Mouse (Mus musculus) neural tube, embryonic 12.5 days (tissue): ENCODE results near the gene Rpl36a. TPM values are rescaled to one million over a fixed set of nuclear protein-coding genes. Genes with fewer than 3 reads are reported as not detected.

ENCODE experiments used
- ATAC-seq: fragments of 200-750 bp; cut with Nextera tagmentation; 2 replicates; pipeline ENCODE4 v1.8.0; 2017; ENCODE audit warnings: low read depth, mild to moderate bottlenecking, moderate TSS enrichment, moderate library complexity; ENCODE audit not compliant: low FRiP score
- H3K27ac ChIP-seq: fragments of 300-500 bp; sonication (generic); 2 replicates; pipeline ENCODE4 v1.5.1; 2016
- H3K27me3 ChIP-seq: fragments of 300-500 bp; sonication (generic); replicated peaks from 2 replicates; pipeline ENCODE4 v1.6.1; 2016; ENCODE audit warnings: mild to moderate bottlenecking
- H3K36me3 ChIP-seq: fragments of 300-500 bp; sonication (generic); 2 replicates; pipeline ENCODE4 v1.6.1; 2016; ENCODE audit warnings: mild to moderate bottlenecking
- H3K4me1 ChIP-seq: fragments of 300-500 bp; sonication (generic); 2 replicates; pipeline ENCODE4 v1.6.1; 2016
- H3K4me2 ChIP-seq: fragments of 300-500 bp; sonication (generic); replicated peaks from 2 replicates; pipeline ENCODE4 v1.6.1; 2016; ENCODE audit warnings: mild to moderate bottlenecking
- H3K4me3 ChIP-seq: fragments of 300-500 bp; sonication (generic); 2 replicates; pipeline ENCODE4 v1.5.1; 2016
- H3K9ac ChIP-seq: fragments of 300-500 bp; sonication (generic); 2 replicates; pipeline ENCODE4 v1.6.1; 2016; ENCODE audit warnings: mild to moderate bottlenecking
- H3K9me3 ChIP-seq: fragments of 300-500 bp; sonication (generic); 2 replicates; pipeline ENCODE4 v1.6.1; 2016; ENCODE audit warnings: mild to moderate bottlenecking
- WGBS: fragments of 180-500 bp; shearing (Covaris S2); methylation state at CpG from one replicate; pipeline ENCODE4 v1.1.7; 2016; 5-methylcytosine and 5-hydroxymethylcytosine counted together
- polyA plus RNA-seq: library from polyadenylated mRNA; unstranded; fragments of >200 nt; fragmentation: Nextera tagmentation; extraction: Ambion mirVana; gene quantifications from 2 replicates; pipeline ENCODE4 v1.2.1, GENCODE M21; 2016

Rpl36a gene
- polyA plus RNA-seq, 1 experiment from 2014 or later: 257 TPM

- no peaks in the 10 kb centered on the region for H3K27me3 ChIP-seq
- no peak overlapping the region for H3K27ac ChIP-seq
- ATAC-seq: no peak
- no peaks in the 10 kb centered on the region for H3K9me3 ChIP-seq
- H3K4me1 ChIP-seq: no peaks in the 10 kb centered on the region
- H3K4me3 ChIP-seq: no peak overlapping the region
- H3K36me3 ChIP-seq: no peaks in the 10 kb centered on the region
- H3K9ac ChIP-seq: no peak overlapping the region
- H3K4me2 ChIP-seq: no peak overlapping the region
- 49% methylated on average over 4 of the region's 4 CpGs for WGBS
Measured at GRCm38 (mm10) chrX:134609472-134609871, 24.0 kb downstream of the Rpl36a start.

DNA sequence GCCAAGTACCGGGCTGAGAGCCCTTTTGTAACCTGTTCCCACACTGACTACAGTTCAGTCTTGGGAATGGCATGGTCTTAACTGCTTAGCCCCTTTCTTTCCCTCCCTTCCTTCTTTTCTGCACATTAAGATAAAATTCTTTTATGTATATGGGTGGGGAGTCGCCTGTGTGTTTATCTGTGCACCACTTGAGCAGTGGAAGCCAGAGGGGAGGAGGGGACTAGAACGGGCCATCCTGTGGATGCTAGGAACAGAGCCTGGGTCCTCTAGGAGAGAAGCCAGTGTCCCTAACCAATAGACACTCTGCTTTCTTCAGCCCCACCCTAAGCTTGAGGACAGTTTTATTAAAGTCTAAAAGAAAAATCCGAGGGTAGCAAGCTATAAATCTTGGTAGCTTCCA lies 25.5 kb downstream of the Rpl36a start:
- Histone ChIP-seq H3K9me3 (no peaks in the 10 kb centered on the region), H3K4me3 (no peak overlapping the region), H3K4me2 (no peak overlapping the region), H3K27ac (no peak overlapping the region), H3K4me1 (no peaks in the 10 kb centered on the region), H3K27me3 (no peaks in the 10 kb centered on the region), H3K9ac (no peak overlapping the region), H3K36me3 (no peaks in the 10 kb centered on the region)
- 87% methylated on average over 4 of the region's 4 CpGs for WGBS
- ATAC-seq: no peak

- ATAC-seq: peak; percentile 81
- H3K4me2 ChIP-seq: peak overlapping the region; percentile 53
- H3K4me1 ChIP-seq: no peaks in the 10 kb centered on the region
- WGBS: 12% methylated on average over 15 of the region's 15 CpGs
- H3K9ac ChIP-seq: no peak overlapping the region
- no peaks in the 10 kb centered on the region for H3K27me3 ChIP-seq
- no peaks in the 10 kb centered on the region for H3K9me3 ChIP-seq
- H3K27ac ChIP-seq: 0 out of 2 replicates have a peak overlapping the region, but pooled peaks have one; percentile 26
- no peaks in the 10 kb centered on the region for H3K36me3 ChIP-seq
- H3K4me3 ChIP-seq: peak overlapping the region; percentile 21
Measured at GRCm38 (mm10) chrX:134612285-134612959, 27.0 kb downstream of the Rpl36a start.

DNA sequence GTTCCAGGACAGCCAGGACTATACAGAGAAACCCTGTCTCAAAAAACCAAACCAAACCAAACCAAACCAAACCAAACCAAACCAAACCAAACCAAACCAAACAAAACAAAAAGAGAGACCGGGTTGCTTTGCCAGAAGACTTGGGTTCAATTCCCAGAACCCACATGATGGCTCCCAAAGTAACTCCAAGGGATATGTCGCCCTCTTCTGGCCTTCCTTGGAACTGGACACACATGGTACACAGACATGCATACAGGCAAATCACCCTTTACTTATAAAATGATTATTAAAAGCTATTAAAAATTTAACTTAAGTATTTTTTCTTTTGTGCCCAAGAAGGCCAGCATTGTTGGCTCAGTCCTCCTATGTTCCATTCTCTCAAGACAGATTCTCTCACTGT lies 28.9 kb downstream of the Rpl36a start:
- Histone ChIP-seq H3K9ac (no peak overlapping the region), H3K4me3 (no peak overlapping the region), H3K4me1 (no peaks in the 10 kb centered on the region), H3K36me3 (no peaks in the 10 kb centered on the region), H3K4me2 (no peak overlapping the region), H3K27me3 (no peaks in the 10 kb centered on the region), H3K27ac (no peak overlapping the region), H3K9me3 (no peaks in the 10 kb centered on the region)
- ATAC-seq: no peak
- 69% methylated on average over 2 of the region's 2 CpGs for WGBS

GRCm38 (mm10) chrX:134619695-134620094 lies 34.2 kb downstream of the Rpl36a start:
- no peak overlapping the region; the same call in 1 of the 2 replicates for H3K4me2 ChIP-seq
- no peaks in the 10 kb centered on the region for H3K4me1 ChIP-seq
- no peak overlapping the region for H3K27ac ChIP-seq

DNA sequence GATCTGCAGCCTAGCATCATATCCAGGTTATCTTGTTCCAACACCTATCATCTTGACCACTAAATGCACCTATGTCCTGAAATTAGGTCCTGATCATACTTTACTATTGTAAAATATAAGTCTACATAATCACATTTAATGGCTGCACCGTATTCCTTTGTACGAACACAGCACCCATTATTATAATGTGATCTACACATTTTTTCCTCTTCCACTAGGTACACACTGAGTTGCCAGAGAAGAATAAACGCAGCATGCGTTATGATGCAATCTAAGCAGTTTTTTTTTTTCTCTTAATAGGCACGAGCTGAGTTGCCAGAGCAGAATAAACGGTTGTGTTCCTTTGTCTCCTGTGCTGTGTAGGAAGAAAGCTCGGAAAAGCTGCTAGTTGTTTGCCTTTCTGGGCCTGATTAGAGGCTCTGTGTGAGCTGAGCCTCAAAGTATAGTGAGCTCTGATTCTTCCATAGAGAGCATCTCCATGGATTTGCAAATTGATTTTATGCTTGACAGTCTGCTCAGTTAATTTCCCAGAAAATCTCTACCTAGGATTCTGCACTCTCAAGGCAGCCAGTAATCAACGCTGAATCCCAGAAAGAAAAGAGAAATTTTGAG lies 34.9 kb downstream of the Rpl36a start:
- 35% methylated on average over 8 of the region's 8 CpGs for WGBS
- H3K27ac ChIP-seq: no peak overlapping the region

More at GRCm38 (mm10) chrX:134619695-134620094, 34.2 kb downstream of the Rpl36a start:
- 43% methylated on average over 9 of the region's 9 CpGs for WGBS
- no peak overlapping the region for H3K4me3 ChIP-seq
- no peaks in the 10 kb centered on the region for H3K27me3 ChIP-seq
- H3K9me3 ChIP-seq: no peaks in the 10 kb centered on the region
- H3K36me3 ChIP-seq: no peaks in the 10 kb centered on the region
- H3K9ac ChIP-seq: no peak overlapping the region
- peak; percentile 53 for ATAC-seq

GRCm38 (mm10) chrX:134621685-134622084 lies 36.2 kb downstream of the Rpl36a start:
- no peak overlapping the region for H3K4me2 ChIP-seq
- H3K9ac ChIP-seq: no peak overlapping the region
- ATAC-seq: no peak
- H3K36me3 ChIP-seq: no peaks in the 10 kb centered on the region
- H3K9me3 ChIP-seq: no peaks in the 10 kb centered on the region
- H3K4me1 ChIP-seq: no peaks in the 10 kb centered on the region
- no peaks in the 10 kb centered on the region for H3K27me3 ChIP-seq
- H3K27ac ChIP-seq: no peak overlapping the region
- 79% methylated on average over 3 of the region's 3 CpGs for WGBS
- no peak overlapping the region for H3K4me3 ChIP-seq

More for the DNA sequence above, 34.9 kb downstream of the Rpl36a start:
- no peaks in the 10 kb centered on the region for H3K36me3 ChIP-seq
- no peak overlapping the region for H3K4me3 ChIP-seq
- H3K4me2 ChIP-seq: no peak overlapping the region; the same call in 1 of the 2 replicates
- no peaks in the 10 kb centered on the region for H3K27me3 ChIP-seq
- no peaks in the 10 kb centered on the region for H3K4me1 ChIP-seq
- H3K9me3 ChIP-seq: no peaks in the 10 kb centered on the region
- peak; percentile 70; the same call in 1 of the 2 replicates for ATAC-seq
- no peak overlapping the region for H3K9ac ChIP-seq

DNA sequence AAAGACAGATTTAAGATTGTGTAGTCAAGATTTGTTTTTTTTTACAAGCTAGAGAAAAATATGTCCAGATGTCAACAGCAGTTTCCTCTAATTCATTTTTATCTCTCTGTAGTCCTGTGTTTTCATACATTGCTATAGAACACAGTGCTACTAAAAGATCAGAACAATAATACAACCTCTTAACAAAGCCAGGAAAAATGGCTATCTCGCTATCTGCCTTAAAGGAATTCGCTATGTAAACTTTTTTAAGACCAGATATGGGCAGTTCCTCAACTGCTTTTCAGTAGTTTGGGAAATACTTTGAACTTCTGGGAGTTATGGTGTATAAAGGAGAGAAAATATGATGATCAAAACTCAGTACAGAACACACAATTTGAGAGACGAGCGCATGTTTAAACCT lies 37.9 kb downstream of the Rpl36a start:
- Histone ChIP-seq H3K9ac (no peak overlapping the region), H3K4me1 (no peaks in the 10 kb centered on the region), H3K36me3 (no peaks in the 10 kb centered on the region), H3K27me3 (no peaks in the 10 kb centered on the region), H3K9me3 (no peaks in the 10 kb centered on the region), H3K27ac (no peak overlapping the region), H3K4me2 (no peak overlapping the region), H3K4me3 (no peak overlapping the region)
- ATAC-seq: no peak
- 87% methylated on average over 4 of the region's 4 CpGs for WGBS

DNA sequence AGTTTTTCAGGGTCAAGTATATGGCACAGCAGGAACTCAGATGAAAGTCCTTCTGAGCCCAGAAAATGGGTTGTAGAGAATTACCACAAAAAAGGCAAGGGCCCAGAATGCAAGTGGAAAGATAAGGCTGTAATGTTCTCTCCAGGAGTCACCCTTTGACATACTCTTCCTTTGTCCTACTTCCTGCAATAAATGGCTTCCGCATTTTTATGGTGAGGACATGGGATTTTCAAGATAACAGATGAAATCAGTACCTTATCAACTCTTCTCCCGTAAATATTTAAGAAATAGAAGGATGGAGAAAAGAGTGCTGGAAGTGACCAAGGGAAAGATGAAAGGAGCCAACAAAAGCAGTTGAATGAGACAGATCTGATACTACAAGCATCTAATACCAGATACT lies 42.7 kb downstream of the Rpl36a start:
- no peak overlapping the region for H3K4me3 ChIP-seq
- no peak overlapping the region for H3K9ac ChIP-seq
- no peaks in the 10 kb centered on the region for H3K36me3 ChIP-seq
- H3K27me3 ChIP-seq: no peaks in the 10 kb centered on the region
- WGBS: 78% methylated on average over 2 of the region's 2 CpGs
- H3K4me2 ChIP-seq: no peak overlapping the region
- ATAC-seq: no peak
- no peaks in the 10 kb centered on the region for H3K4me1 ChIP-seq
- no peak overlapping the region for H3K27ac ChIP-seq
- no peaks in the 10 kb centered on the region for H3K9me3 ChIP-seq

- Histone ChIP-seq H3K4me3 (no peak overlapping the region), H3K4me2 (no peak overlapping the region), H3K9ac (no peak overlapping the region), H3K9me3 (no peaks in the 10 kb centered on the region), H3K36me3 (no peaks in the 10 kb centered on the region), H3K27ac (no peak overlapping the region), H3K27me3 (no peaks in the 10 kb centered on the region), H3K4me1 (no peaks in the 10 kb centered on the region)
- 87% methylated on average over 5 of the region's 5 CpGs for WGBS
- ATAC-seq: no peak
Measured at GRCm38 (mm10) chrX:134632710-134633109, 47.3 kb downstream of the Rpl36a start.

DNA sequence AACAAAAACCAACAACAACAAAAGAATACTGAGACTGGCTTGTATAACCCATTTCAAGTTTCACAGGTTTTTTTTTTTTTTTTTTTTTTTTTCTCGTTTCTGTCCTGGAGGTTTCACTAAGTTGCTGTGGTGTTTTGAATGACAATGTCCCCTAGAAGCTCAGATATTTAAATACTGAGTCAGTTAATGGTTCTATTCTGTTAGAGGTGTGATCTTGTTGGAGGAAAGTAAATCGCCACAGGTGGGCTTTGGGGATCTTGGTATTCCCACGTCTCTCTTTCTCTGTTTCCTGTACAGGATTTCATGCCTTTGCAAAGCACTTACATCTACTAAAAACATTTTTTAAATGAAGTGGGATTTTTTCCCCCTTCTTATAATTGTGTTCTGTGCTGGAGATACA lies 49.7 kb downstream of the Rpl36a start:
- Histone ChIP-seq H3K36me3 (no peaks in the 10 kb centered on the region), H3K4me2 (no peak overlapping the region), H3K4me1 (no peaks in the 10 kb centered on the region), H3K9me3 (no peaks in the 10 kb centered on the region), H3K4me3 (no peak overlapping the region), H3K27me3 (no peaks in the 10 kb centered on the region), H3K27ac (no peak overlapping the region), H3K9ac (no peak overlapping the region)
- WGBS: 46% methylated on average over 3 of the region's 3 CpGs
- ATAC-seq: no peak

- H3K9ac ChIP-seq: no peak overlapping the region
- no peaks in the 10 kb centered on the region for H3K36me3 ChIP-seq
- H3K4me2 ChIP-seq: no peak overlapping the region
- 79% methylated on average over 3 of the region's 3 CpGs for WGBS
- no peaks in the 10 kb centered on the region for H3K9me3 ChIP-seq
- H3K27me3 ChIP-seq: no peaks in the 10 kb centered on the region
- no peak overlapping the region for H3K27ac ChIP-seq
- no peak for ATAC-seq
- H3K4me1 ChIP-seq: no peaks in the 10 kb centered on the region
- no peak overlapping the region for H3K4me3 ChIP-seq
Measured at GRCm38 (mm10) chrX:134635860-134636259, 50.4 kb downstream of the Rpl36a start.
